Mouse (Mus musculus) adrenal gland, postnatal 4 days (tissue): ENCODE results near the gene Tmem274. TPM values are rescaled to one million over a fixed set of nuclear protein-coding genes. Genes with fewer than 3 reads are reported as not detected.
A peak's percentile ranks its signal among the peaks of the same experiment; 100 is the strongest.

Source experiments
- DNase-seq, 2 experiments: peaks; one replicate each; pipeline ENCODE4 v3.0.0; 2021 to 2022; ENCODE audit warnings: low spot score in 2 of 2, mixed read lengths in 2 of 2
- total RNA-seq, 2 experiments: library from RNA; stranded (reverse); gene quantifications; 2 replicates each; pipeline ENCODE4 v1.2.3; 2021

Tmem274 gene
- total RNA-seq, 2 experiments from 2014 or later = not detected

DNA sequence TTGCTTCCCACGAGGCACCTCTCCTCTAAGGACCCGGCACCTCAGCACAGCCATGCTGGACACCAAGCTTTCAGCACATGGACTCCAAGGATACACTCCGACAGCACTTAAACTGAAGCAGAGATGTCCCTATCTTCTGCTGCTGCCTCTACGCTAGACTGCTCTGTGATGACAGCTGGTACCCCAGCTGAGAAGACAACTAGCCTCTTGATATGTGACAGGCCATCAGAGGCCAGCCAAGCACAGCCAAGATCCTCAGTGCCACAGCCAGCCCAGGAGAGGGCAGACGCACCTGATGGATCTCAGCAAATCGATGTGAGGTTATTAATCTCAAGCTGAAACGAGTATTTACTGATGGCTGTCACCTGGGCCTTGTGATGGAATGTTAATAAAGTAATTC is 2.1 kb upstream of the Tmem274 start:
- DNase-seq = no peak

DNA sequence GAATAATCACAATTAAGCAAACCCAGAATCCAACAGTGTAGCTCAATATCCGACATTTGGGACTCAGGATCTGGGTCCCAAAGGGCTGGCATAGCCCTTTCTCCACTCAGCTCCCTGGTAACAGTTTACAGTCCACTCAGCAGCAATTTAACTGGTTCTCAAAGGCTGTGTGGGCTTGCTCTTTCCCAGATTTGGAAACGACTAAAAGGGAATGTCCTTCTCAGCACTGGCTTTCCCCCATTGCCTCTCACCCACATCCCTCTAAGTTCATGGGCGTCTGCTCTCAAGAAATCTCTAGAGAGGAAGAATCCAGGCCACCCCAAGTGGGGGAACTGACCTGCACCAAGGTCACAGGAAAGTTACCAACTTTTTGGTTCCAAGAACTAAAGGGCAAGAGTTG is 7.4 kb downstream of the Tmem274 start:
- peak in 1 of 2 experiments; percentile 11 for DNase-seq

DNA sequence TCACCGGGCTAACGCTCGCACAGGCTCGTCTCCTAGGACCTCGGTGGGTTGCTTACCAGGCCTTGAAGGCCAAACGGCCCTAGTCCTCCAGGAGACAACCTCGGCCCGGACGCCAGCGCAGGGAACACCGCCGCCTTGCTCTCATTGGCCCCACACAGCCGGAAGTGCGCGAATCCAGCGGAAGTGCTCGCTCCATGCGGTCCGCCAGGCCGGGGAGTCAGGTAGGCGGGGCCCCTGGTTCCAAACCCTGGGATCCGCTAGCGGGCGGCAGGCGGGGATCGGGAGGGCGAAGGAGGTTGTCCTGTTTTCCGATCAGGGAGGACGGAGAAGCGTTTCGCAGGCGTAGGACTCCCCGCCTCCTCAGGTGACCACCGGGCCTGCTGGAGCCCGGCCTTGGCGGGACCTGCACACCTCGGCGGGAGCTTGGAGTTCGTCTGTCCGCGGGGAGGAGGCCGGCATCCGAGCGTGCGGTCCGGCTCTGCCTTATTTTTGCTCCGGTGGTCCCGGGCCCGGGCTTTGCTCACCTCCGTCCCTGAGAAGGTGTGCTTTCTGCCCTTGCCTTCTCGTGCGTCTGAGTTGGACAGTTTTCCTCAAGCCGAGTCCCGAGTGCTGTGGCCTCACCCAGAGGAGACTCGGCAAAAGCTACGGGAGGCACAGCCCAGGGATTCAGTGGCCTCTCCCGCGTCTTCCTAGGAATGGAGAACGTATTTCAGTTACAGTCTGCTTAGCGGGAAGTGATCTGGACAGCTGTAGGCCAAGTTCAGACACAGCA is 8.1 kb downstream of the Tmem274 start, which contains the start of the genes Nmnat1 and Lzic:
Gene Nmnat1 (minus strand): TSS at position 150 of the 772 bp plus-strand sequence.
Gene Lzic (plus strand): TSS at position 177 of the 772 bp plus-strand sequence.
- peak; percentile 86 to 95 for DNase-seq

DNA sequence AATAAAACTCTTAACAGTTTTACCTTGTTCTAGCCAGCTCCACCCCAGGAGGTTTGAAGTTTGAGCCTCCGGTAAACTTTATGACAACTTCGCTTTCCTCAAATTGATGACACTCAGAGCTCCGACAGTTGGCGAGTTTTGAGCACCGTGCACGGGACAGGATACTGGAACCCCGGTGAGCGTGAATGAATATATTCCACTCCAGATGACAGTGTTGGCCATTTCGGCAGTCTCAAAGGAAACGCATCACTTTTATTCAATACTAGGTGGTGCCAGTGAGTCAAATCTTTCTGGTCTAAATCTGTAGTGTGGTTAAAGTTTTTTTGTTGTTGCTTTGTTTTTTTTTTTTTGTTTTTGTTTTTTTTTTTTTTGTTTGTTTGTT is 8.6 kb downstream of the Tmem274 start:
- no peak for DNase-seq

DNA sequence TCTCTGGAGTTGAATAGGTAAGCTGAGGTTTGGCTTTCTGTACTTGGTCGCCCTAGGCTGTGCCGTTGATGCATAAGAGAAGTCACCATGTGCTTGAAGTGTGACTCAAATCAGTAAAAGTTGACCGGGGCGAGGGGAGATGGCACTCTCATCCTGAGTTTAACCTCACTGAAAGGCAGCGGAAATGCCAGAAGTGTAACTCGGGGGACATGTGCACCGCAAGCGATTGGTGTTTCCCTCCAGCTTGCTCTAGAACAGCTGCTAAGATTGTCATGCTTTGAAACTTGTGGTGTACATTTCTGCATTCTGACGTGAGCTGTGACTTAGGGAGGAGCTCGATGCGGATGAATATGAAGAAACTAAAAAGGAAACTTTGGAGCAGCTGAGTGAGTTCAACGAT is 10.6 kb downstream of the Tmem274 start:
- no peak for DNase-seq

DNA sequence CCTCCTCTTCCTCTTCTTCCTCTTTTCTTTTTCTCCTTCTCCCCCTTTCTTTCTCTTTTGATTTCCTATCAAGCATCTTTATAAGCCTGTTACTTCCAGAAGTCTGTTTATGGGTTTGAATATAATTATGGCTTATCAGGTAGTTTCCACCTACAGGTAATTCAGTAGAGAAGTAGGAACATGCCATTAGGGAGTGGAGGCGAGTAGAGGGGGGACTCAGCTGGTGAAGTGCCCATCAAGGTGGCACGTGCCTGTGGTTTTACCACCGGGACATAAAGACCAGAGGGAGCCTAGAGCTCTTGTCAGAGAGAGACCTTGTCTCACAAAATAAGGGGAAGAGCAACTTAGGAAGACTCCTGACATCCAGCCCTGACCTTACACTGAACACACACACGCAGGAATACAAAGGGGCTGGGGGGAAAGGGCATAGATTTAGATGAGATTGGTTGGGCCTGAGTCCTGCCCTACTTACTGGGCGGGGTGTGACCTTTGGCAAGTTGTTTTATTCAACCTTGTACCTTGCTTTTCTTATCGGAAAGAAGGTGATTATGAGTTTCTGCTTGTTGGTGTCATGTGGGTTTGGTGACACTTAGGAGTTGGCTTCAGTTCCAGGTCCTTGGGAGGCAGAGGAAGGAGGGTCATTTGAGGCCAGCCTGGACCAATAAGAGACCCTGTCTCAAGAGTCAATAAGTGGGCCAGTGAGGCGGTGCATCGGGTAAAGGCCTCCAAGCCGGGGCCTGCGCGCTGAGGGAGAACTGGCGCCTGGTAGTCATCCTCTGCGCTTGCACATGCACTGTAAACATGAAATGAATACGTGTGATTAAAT is 12.4 kb downstream of the Tmem274 start:
- no peak for DNase-seq

DNA sequence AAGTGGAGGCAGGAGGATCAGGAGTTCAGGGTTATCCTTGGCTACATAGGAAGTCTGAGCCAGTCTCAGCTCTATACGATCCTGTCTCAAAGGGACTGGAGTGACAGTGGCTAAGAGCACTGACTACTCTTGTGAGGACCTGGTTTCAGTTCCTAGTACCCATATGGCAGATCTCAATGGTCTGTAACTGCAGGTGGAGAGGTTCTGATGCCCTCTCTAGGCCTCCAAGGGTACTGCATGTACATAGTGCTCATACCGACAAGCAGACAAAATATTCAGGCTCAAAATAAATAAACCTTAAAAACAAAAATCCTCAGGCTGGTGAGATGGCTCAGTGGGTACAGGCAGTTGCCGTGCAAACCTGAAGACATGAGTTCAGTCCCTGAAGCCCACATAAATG is 14.0 kb downstream of the Tmem274 start:
- DNase-seq = no peak

DNA sequence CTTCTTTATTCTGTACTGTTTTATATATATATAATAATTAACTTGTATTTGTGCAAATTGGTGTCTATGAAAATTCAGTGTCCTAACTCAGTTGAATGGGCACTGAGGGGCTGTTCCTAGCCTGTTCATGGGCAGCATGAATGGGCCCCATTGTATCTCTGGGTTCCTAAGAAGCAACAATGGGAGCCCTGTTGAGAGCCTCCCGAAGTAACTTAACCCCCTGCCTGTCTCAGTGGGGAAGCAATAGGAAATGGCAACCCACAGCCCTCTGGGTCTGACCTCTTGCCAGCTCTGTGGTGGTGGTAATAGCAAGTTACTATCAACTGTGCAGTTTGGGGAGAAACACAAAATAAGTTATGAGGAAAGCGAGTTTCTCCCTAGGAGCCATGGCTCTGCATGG is 19.4 kb downstream of the Tmem274 start:
- DNase-seq = no peak

DNA sequence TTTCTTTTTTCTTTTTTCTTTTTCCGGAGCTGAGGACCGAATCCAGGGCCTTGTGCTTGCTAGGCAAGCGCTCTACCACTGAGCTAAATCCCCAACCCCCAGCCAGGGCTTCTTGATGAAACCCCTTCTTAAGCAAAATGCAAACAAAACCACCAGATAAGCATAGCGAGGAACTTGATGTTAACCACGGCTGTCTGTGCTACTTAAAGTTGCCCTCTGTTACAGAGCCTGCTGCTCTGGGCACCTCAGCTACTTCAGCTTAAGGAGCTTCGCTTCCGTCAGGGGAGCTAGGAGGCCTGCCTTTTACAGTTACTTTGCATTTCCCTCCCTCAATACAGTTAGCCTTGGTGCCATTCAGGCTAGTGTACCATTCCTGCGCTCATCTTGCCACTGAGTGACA is 21.7 kb downstream of the Tmem274 start:
- DNase-seq = no peak

DNA sequence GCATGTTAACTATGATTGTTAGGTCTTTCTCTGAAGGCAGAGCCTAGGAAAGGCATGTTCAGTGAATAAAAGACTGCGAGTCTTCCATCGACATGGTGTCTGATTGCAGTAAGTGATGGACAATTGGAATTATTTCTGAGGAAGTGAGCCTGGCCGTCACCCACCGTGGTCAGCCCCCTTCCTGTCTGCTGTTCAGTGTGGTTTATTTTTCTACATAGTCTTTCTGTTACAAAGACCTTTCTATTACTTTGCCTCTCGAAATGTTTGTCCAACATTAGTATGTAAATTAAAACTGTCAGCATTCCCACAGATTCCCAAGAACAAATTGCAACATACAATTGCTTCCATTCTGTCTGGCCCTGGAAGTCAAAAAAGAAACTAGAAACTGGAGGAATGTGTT is 22.6 kb downstream of the Tmem274 start:
- no peak for DNase-seq

DNA sequence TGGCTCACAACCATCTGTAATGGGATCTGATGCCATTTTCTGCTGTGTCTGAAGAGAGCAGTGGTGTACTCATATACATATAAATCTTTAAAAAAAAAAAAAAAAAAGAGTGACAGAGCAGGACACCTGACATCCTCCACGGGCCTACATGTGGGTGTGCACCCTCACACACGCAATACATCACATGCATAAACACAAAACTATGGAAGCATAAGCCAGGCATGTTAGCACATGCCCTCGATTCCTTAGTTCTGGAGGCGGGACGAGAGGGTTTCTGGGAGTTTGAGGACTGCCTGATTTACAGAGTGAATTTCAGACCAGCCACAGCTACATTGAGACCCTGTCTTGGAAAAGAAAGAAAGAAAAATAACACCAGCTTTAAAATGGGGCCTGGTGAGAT is 27.2 kb downstream of the Tmem274 start:
- no peak for DNase-seq

DNA sequence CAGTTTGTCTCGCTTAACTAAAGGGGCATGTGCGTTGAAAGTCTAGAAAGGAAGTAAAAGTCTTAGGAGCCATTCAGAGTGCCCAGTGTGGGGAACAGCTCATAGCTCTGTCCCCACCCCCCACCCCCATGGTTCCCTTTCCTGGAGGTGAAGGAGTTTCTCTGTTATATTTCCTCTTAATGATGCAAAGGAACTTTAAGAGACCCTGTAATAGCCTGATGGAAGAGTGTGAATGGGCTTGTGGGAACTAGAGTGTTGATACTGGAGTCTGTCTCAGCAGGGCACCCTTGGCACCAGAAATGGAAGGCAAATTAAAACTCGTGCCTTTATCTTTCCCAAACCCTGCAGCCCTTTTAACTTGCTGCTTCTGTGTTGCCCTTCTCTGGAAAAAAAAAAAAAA is 27.7 kb downstream of the Tmem274 start:
- no peak for DNase-seq

DNA sequence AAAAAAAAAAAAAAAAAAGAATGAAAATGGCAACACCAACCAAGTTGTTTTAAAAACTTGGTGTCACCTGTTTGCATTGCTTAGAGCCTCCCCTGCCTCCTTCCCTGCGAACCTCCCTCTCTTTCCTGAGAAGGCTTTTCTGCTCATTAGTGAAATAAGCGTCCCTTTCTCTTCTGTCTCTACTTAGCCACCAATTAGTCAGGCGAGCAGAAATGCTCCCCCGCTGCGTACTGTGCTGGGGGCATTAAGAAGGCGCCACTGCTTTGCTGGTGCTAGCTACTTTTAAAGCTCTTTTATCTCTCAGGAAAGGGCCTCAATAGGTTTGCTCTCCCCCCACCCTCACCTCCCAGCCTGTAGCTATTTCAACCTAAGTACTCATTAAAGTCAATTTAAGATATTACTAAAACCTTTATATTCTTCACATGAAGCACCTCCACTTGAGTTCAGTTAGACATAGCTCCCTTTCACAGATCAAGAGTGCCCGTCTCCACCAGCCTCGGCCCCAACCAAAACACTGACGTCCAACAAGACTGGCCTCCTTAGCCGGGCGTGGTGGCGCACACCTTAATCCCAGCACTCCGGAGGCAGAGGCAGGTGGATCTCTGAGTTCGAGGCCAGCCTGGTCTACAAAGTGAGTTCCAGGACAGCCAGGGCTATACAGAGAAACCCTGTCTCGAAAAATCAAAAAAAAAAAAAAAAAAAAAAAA is 28.2 kb downstream of the Tmem274 start:
- DNase-seq = no peak

DNA sequence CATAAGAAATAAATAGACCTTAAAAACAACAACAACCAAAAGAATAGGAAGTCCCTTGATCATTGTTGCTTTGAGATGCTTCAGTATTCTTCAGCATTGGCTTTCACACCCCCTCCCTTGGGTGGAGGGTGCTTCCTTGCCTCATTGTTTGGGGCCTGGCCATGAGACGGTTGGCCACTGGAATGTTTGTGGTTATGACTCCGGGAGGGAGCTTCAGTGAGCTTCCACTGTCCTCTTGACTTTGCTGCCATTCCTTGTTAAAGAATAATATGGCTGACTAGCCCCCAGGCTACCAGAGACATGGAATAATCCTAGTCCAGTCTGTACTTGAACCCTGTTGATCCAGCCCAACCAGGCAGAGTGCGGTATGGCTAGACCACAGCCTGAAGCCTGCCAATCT is 29.7 kb downstream of the Tmem274 start:
- DNase-seq = no peak

DNA sequence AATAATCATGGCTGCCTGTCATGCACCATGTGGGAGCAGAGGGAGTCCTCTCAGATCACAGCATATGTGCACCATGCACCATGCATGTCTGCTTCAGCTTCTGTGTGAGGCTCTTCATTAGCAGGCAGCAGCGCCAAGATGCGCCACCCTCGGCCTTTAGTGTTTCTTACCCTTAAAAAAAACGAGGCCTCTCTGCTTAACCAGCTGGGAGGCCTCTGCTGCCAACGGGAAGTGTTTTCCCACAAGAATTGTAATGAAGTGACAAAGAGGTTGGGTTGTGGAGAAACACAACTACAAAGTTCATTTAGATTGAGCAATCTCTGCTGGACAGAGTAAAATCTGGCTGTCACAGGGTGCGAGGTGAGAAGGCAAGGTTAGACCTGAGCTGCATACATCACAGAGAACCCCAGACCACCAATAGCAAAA is 34.1 kb downstream of the Tmem274 start:
- no peak for DNase-seq

DNA sequence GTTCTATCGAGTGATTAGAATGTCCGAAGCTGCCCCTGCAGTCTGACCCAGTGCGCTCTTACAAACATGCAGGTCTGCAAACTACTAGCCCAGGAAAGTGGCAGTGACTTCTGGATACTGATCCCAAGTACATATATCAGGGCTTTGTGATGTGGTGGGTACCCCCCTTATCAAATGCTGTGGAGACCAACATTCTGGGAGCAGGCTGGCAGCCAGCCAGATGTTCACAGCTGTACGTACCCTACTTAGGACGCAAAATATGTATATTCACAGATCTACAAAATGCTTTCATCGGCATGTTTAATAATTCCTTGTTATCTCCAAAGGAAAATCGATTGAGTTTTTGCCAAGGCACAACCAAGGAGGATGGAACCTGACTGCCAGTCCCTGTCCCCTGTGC is 34.9 kb downstream of the Tmem274 start:
- no peak for DNase-seq

DNA sequence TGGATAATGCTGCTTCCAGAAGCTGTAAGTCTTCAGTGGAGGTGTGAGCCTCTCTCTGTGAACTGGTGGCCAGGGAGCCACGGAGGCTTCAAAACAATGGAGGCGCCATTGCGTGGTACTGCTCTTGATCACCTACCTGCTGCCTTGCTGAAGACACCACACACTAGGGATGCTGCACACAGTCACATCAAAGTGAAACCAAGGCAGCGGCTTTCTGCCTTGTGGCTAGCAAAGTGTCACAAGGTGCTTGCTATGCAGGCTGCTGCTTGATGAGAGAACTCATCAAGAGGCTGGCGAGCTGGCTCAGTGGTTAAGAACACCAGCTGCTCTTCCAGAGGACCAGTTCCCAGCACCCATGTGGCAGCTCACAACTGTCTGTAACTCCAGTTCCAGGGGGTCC is 38.5 kb downstream of the Tmem274 start:
- DNase-seq = no peak

DNA sequence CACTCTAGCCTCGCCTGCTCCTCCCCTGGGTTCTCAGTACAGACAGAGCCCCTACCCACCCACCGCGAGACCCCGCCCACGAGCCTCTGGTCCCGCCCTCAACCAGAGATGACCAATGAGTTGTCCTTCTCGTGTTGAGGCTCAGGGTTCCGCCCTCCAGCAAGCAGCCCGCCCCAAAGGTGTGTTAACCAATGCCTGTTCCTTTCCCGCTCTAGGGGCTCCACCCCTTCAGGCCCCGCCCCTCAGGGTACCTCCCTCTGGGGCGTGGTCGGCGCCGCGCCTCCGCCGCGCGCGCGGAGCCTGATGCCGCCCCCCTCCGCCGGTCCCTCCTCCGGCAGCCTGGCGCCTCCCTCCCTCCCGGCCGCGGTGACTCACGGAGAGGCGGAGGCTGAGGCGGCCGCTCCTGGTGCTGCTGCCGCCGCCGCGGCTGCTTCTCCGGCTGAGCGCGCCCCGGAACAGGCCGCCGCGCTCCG is 40.7 kb downstream of the Tmem274 start, which contains the start of gene Ctnnbip1:
Gene Ctnnbip1 (plus strand): TSS at position 369 of the 473 bp plus-strand sequence.
- DNase-seq = peak; percentile 90 to 95

DNA sequence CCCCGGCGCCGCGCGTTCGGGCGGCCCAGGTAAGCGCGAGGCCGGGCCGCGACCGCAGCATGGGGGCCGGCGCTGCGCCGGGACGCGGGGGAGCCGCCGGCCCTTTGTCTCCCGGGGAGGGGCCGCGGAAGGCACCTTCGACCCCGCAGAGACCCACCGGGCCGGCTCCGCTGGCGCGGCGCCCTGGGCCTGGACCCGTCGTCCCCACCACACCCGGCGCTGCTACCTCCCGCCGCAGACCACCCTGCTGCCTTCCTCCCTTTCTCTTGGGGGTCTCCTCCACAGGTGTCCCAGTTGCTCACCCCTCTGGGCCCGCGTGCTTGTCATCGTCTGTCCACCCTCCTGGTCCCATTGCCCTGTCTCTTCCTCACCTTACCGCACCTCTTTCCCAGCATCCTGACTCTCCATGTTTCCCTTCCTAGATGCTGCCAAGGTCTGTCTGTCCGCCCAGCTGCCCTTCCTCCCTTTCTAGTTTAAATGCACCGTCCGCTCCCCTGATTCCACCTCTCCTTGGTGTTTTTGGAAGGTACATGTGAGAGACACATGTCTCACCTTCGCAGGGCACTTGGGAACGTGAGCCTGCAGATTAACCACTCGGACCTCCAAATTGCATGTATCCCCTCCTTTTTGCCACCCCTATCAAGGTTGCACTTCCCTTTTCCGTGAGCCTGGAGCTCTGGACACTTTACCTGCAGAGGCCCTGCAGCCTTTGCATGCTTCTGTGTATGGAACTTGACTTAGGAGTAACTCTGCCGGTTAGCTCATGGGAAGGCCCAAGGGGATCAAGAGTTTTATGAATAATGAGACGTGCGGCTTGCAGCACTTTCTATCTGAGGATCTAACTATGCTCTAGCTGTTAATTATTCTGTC is 41.4 kb downstream of the Tmem274 start:
- no peak for DNase-seq

DNA sequence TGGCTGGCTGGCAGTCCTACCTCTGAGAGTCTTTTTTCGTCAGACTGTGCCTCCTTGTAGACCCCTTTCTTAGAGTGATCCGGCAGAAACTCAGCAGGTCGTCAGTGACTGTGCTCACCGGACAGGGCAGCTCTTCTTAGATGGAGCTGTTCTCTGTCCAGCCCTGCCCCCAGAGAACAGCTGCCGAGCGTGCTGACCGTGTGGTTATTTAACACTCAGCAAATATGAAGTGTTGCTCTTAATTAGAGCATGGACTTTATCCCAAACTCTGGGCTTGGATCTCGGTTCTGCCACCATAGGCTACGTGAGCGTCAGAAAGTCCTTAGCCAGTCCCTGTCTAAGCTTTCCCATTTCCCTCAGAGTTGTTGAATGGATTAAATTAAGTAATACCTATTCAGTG is 44.1 kb downstream of the Tmem274 start:
- no peak for DNase-seq

DNA sequence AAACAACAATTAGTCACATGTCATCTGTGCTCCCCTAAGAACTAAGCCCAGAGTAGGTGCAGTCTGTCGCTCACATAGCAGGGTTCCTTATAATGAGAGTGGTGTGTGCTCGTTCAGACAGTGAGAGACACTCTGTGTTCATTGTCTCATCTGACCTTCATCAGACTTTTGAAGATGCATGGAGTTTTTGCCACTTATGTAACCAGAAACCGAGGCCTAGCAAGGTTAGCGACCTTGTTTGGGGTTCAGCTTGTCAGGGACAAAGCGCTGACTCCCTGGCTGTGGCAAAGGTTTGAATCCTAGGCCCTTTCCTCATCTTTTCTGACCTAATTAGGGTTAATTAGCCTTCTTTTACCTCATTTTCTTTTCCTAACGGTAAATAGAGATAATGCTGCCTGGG is 46.8 kb downstream of the Tmem274 start:
- DNase-seq = no peak
